Mouse (Mus musculus): ENCODE measurements around the gene Cpne2. TPM values are rescaled to one million over a fixed set of nuclear protein-coding genes. Genes with fewer than 3 reads are reported as not detected.

Cpne2 gene
- total and polyA plus RNA-seq, 2 experiments: 5.2 to 20.8 TPM

DNA sequence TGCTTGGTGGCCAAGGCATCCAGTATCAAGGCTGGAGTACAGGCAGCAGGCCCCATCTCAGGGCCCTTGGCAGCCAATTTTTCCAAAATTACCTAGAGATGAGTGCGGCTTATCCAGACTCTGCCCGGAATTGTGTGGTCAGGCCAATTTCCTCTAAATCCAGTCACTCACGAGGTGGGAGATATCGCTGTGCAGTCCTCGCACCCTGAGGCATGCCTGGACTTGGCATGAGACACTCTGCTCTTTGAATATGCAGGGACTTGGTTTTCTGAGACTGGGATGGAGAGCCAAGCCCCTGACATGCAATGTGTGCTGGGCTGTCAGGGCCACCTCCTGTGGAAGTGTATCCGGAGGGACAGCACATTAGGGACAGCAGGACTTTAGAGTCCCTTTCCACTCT lies 33.2 kb downstream of the Cpne2 start:
- DNase-seq (ENCODE audit: extremely low read depth, low read depth, low spot score): no peak
- H3K27me3 ChIP-seq (ENCODE audit: control insufficient read depth, insufficient read depth, low read length): no peaks in the 10 kb centered on the region
- TF ChIP-seq CTCF (IDR thresholded peaks at IDR 0.05; ENCODE audit: low read depth, low read length) (no peak), POLR2A (IDR thresholded peaks at IDR 0.05; ENCODE audit: extremely low read depth, insufficient read depth, low read length) (no peak)
- no peaks in the 10 kb centered on the region for H3K79me2 ChIP-seq (ENCODE audit: control insufficient read depth, insufficient read depth, low read length)
- H3K4me3 ChIP-seq (ENCODE audit: insufficient read depth, low read depth, low read length): no peak overlapping the region
- H3K27ac ChIP-seq (replicated peaks; ENCODE audit: insufficient read depth, low read depth, low read length): no peak overlapping the region
- H3K36me3 ChIP-seq (ENCODE audit: control insufficient read depth, insufficient read depth, low read length): peaks cover 2% of the 10 kb centered on the region; the same call in 1 of the 2 replicates
- no peaks in the 10 kb centered on the region for H3K4me1 ChIP-seq (ENCODE audit: control insufficient read depth, insufficient read depth, low read length)
- no peak overlapping the region for H3K9ac ChIP-seq (ENCODE audit: low read depth, low read length)
- 83% methylated on average over 6 of the region's 6 CpGs for WGBS

DNA sequence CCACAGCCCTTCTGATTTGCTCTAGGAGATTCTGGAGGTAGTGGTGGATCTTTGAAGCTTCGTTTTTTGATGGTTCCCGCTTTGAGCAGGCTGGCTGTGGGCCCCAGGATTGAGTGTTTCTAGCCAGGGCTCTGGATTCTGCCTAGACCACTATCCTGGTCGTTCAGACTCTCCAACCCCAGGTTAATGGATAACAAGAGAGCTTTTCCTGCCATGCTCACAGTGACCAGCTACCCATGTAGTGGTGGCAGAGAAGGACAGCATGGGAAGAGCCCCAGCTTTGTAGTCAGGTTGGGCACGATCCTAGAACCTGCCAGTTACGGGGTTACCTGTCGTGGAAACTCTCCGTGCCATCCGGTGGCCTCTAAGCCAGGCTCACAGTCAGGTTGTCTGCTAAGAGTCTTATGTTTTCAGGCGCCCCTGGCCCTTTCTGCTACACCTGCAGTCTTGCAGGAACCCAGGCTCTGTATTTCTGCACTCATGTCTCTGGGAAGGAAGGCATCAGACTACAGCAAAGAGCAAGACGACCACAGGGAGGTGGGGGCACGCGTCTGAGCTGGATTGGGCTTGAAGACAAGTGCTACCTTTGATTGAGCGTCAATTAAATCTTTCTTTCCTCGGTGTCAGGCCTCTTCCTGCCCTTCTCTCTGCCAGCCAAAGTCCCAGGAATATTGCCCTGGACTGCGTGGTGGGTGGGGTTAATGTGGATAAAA lies 33.8 kb downstream of the Cpne2 start:
- H3K4me3 ChIP-seq (ENCODE audit: insufficient read depth, low read depth, low read length): no peak overlapping the region
- no peaks in the 10 kb centered on the region for H3K4me1 ChIP-seq (ENCODE audit: control insufficient read depth, insufficient read depth, low read length)
- 64% methylated on average over 15 of the region's 15 CpGs for WGBS
- H3K27ac ChIP-seq (replicated peaks; ENCODE audit: insufficient read depth, low read depth, low read length): no peak overlapping the region
- TF ChIP-seq POLR2A (IDR thresholded peaks at IDR 0.05; ENCODE audit: extremely low read depth, insufficient read depth, low read length) (no peak), CTCF (IDR thresholded peaks at IDR 0.05; ENCODE audit: low read depth, low read length) (no peak)
- no peaks in the 10 kb centered on the region for H3K79me2 ChIP-seq (ENCODE audit: control insufficient read depth, insufficient read depth, low read length)
- H3K36me3 ChIP-seq (ENCODE audit: control insufficient read depth, insufficient read depth, low read length): peaks cover 2% of the 10 kb centered on the region; the same call in 1 of the 2 replicates
- DNase-seq (ENCODE audit: extremely low read depth, low read depth, low spot score): no peak
- no peak overlapping the region for H3K9ac ChIP-seq (ENCODE audit: low read depth, low read length)
- H3K27me3 ChIP-seq (ENCODE audit: control insufficient read depth, insufficient read depth, low read length): no peaks in the 10 kb centered on the region

DNA sequence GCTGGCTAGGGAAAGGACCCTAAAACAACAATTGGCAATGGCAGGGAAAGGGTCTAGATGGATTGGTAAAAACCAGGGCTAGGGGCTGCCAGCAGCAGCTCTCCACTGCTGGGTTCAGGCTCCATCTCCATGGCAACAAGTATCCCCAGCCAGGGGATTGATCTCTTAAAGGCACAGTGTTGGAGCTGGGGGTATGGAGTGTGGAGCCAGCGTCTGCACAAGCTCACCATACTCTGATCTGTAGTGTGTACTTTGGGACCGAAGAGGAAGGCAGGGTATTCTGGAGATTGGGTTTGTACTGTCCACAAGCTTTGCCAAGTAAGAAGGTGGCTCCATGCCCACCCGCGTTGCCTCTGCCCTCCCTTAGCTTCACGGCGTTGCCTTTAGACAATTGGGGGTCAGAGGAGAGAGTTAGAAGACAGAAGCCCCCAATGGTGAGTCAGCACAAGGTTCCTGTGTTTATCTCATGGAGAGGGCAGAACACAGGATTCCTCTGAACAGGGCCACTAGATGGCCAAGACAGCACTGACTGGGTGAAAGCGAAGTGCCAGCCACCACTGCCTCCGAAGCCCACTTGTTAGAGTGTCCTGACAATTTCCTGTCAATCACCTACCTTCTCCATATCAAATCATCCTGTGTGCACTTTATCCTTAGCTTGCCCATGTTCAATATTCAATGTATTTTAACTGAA lies 34.5 kb downstream of the Cpne2 start:
- H3K4me1 ChIP-seq (ENCODE audit: control insufficient read depth, insufficient read depth, low read length): no peaks in the 10 kb centered on the region
- 85% methylated on average over 8 of the region's 8 CpGs for WGBS
- no peaks in the 10 kb centered on the region for H3K27me3 ChIP-seq (ENCODE audit: control insufficient read depth, insufficient read depth, low read length)
- no peak for DNase-seq (ENCODE audit: extremely low read depth, low read depth, low spot score)
- H3K27ac ChIP-seq (replicated peaks; ENCODE audit: insufficient read depth, low read depth, low read length): no peak overlapping the region
- TF ChIP-seq CTCF (IDR thresholded peaks at IDR 0.05; ENCODE audit: low read depth, low read length) (no peak), POLR2A (IDR thresholded peaks at IDR 0.05; ENCODE audit: extremely low read depth, insufficient read depth, low read length) (no peak)
- no peaks in the 10 kb centered on the region for H3K79me2 ChIP-seq (ENCODE audit: control insufficient read depth, insufficient read depth, low read length)
- no peak overlapping the region for H3K4me3 ChIP-seq (ENCODE audit: insufficient read depth, low read depth, low read length)
- H3K9ac ChIP-seq (ENCODE audit: low read depth, low read length): no peak overlapping the region
- peaks cover 2% of the 10 kb centered on the region; the same call in 1 of the 2 replicates for H3K36me3 ChIP-seq (ENCODE audit: control insufficient read depth, insufficient read depth, low read length)

DNA sequence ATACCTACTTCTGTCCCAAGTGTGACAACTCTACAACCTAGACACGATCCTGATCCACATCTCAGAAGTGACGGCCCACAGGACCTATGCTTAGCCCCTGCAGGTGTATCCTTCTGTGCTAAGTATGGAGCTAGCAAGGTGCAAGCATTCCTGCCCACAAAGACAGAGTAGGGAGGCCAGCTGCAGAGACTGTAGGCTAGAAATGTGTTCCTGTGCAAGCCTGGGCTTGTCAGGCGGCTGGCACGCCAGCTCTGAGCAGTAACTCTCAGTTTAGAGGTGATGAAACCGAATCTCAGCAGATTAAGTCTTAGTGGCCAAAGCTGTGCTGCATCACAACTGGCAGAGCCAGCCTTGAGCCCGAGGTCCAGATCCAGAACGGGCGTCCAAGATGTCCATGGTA lies 35.3 kb downstream of the Cpne2 start:
- no peaks in the 10 kb centered on the region for H3K4me1 ChIP-seq (ENCODE audit: control insufficient read depth, insufficient read depth, low read length)
- no peak overlapping the region for H3K4me3 ChIP-seq (ENCODE audit: insufficient read depth, low read depth, low read length)
- WGBS: 97% methylated on average over 8 of the region's 8 CpGs
- no peak overlapping the region for H3K27ac ChIP-seq (replicated peaks; ENCODE audit: insufficient read depth, low read depth, low read length)
- peaks cover 4% of the 10 kb centered on the region; the same call in 1 of the 2 replicates for H3K36me3 ChIP-seq (ENCODE audit: control insufficient read depth, insufficient read depth, low read length)
- TF ChIP-seq POLR2A (IDR thresholded peaks at IDR 0.05; ENCODE audit: extremely low read depth, insufficient read depth, low read length): no peak
- TF ChIP-seq CTCF (IDR thresholded peaks at IDR 0.05; ENCODE audit: low read depth, low read length): no peak
- no peak for DNase-seq (ENCODE audit: extremely low read depth, low read depth, low spot score)
- H3K27me3 ChIP-seq (ENCODE audit: control insufficient read depth, insufficient read depth, low read length): no peaks in the 10 kb centered on the region
- no peak overlapping the region for H3K9ac ChIP-seq (ENCODE audit: low read depth, low read length)
- no peaks in the 10 kb centered on the region for H3K79me2 ChIP-seq (ENCODE audit: control insufficient read depth, insufficient read depth, low read length)

DNA sequence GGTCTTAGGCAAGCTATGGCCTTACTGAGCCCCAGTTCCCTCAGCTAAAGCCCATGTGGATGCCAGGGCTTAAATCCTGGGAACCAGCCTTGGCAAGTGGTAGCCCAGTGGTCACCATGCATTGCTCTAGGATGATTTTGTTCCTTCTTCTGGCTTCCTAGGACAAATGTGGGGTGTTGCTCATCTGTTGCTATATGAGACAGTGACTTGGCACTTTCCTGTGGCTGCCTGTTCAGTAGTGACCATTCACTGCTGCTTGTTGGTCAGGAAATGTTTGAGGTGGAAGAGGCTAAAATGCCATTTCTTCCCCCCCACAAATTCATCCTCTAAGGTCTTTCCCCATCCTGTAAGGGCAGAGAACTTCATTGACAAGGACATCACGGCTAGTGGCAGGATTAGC lies 36.6 kb downstream of the Cpne2 start:
- TF ChIP-seq CTCF (IDR thresholded peaks at IDR 0.05; ENCODE audit: low read depth, low read length) (no peak), POLR2A (IDR thresholded peaks at IDR 0.05; ENCODE audit: extremely low read depth, insufficient read depth, low read length) (no peak)
- no peak for DNase-seq (ENCODE audit: extremely low read depth, low read depth, low spot score)
- H3K27ac ChIP-seq (replicated peaks; ENCODE audit: insufficient read depth, low read depth, low read length): no peak overlapping the region
- no peaks in the 10 kb centered on the region for H3K27me3 ChIP-seq (ENCODE audit: control insufficient read depth, insufficient read depth, low read length)
- H3K36me3 ChIP-seq (ENCODE audit: control insufficient read depth, insufficient read depth, low read length): peaks cover 5% of the 10 kb centered on the region; the same call in 1 of the 2 replicates
- no peaks in the 10 kb centered on the region for H3K4me1 ChIP-seq (ENCODE audit: control insufficient read depth, insufficient read depth, low read length)
- whole genome bisulfite sequencing: 91% methylated on average over 1 of the region's 1 CpGs
- no peak overlapping the region for H3K4me3 ChIP-seq (ENCODE audit: insufficient read depth, low read depth, low read length)
- no peak overlapping the region for H3K9ac ChIP-seq (ENCODE audit: low read depth, low read length)
- no peaks in the 10 kb centered on the region for H3K79me2 ChIP-seq (ENCODE audit: control insufficient read depth, insufficient read depth, low read length)

DNA sequence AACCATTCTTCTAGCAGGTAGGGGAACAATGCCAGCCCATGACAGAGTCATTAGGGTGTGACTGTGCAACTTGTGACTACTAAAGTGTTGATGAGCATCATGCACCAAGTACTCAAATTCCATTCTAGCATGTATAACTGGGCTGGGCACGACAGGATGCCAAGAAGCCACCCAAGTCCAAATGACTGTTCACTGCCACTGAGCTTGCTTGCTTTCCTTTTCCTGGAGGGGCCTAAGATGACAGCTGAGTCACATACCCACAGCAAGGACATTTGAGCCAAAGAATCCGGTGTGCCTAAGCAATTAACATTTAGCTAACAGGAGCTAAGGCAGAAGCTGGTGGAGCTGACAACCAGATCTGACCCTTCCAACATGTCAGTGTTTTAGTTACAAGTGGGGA lies 39.1 kb downstream of the Cpne2 start:
- TF ChIP-seq CTCF (IDR thresholded peaks at IDR 0.05; ENCODE audit: low read depth, low read length) (no peak), POLR2A (IDR thresholded peaks at IDR 0.05; ENCODE audit: extremely low read depth, insufficient read depth, low read length) (no peak)
- Histone ChIP-seq H3K4me3 (ENCODE audit: insufficient read depth, low read depth, low read length) (no peak overlapping the region), H3K9ac (ENCODE audit: low read depth, low read length) (no peak overlapping the region), H3K27me3 (ENCODE audit: control insufficient read depth, insufficient read depth, low read length) (no peaks in the 10 kb centered on the region), H3K79me2 (ENCODE audit: control insufficient read depth, insufficient read depth, low read length) (no peaks in the 10 kb centered on the region), H3K4me1 (ENCODE audit: control insufficient read depth, insufficient read depth, low read length) (no peaks in the 10 kb centered on the region), H3K27ac (replicated peaks; ENCODE audit: insufficient read depth, low read depth, low read length) (no peak overlapping the region), H3K36me3 (ENCODE audit: control insufficient read depth, insufficient read depth, low read length) (peaks cover 23% of the 10 kb centered on the region)
- no peak for DNase-seq (ENCODE audit: extremely low read depth, low read depth, low spot score)
- WGBS: 72% methylated on average over 2 of the region's 2 CpGs
